In the genomic region with DNA sequence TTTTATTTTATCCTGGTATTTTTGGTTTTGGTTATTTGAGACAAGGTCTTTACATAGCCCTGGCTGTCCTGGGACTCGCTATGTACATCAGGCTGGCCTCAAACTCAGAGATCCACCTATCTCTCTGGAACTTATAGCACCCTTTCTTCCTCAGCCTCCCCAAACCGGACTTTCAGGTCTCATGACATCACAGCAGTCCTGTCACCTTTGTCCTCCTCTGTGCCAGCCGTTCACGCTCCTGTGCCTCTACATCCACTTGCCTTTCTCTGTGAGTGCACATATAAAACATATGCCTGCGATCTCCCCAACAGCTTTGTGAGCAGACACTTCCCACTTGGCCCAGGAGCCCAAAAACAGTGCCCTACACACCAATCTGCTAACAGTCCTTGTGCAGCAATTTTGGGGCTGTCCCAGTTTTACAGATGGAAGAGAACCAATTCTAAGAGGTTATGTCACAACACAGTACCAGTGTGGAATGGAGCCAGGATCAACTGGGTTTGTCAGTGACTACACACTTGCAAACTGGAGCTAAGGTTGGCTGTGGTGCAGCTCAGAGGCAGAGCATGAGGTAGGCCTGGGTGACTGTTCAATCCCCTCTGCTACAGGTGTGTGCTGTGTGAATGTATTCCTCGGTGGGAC, we compare ENCODE assay signal across 9 mouse cellular contexts. TPM values are rescaled to one million over a fixed set of nuclear protein-coding genes. Genes with fewer than 3 reads are reported as not detected.
DNase-seq lines count a peak whose midpoint lies in the region; ATAC-seq and TF ChIP-seq lines count a peak whose summit lies in the region.
"Had no signal": no experiment of that assay in that cellular context is flagged by ENCODE, and none has a peak within 500 bp of the region (broad histone marks: within the 10 kb centered on the region; RNA-seq: fewer than 3 reads in every experiment).

No protein-coding gene starts in this region.

- no peaks in the 10 kb centered on the region for H3K27me3 ChIP-seq in forebrain, embryonic 10.5 days (ENCODE audit: poor library complexity, severe bottlenecking)
- no peaks in the 10 kb centered on the region for H3K27me3 ChIP-seq in forebrain, embryonic 11.5 days (ENCODE audit: control insufficient read depth, insufficient read depth, low read length)
- no peaks in the 10 kb centered on the region for H3K27me3 ChIP-seq in E14TG2a.4 (ENCODE audit: insufficient read depth, low read length)
- H3K27me3 ChIP-seq in limb, embryonic 11.5 days (ENCODE audit: control insufficient read depth, insufficient read depth, low read length), result no peaks in the 10 kb centered on the region
- H3K27me3 ChIP-seq in midbrain, embryonic 16.5 days (ENCODE audit: control insufficient read depth, insufficient read depth, low read depth, low read length), result no peaks in the 10 kb centered on the region

- WGBS in forebrain, embryonic 10.5 days, result 82% methylated on average over 6 of the region's 6 CpGs
- WGBS in forebrain, embryonic 11.5 days, result 80% methylated on average over 6 of the region's 6 CpGs
- WGBS in limb, embryonic 11.5 days, result 84% methylated on average over 6 of the region's 6 CpGs
- 80% methylated on average over 6 of the region's 6 CpGs for WGBS in midbrain, embryonic 16.5 days

- ATAC-seq in forebrain, embryonic 11.5 days (replicated peaks; ENCODE audit: low FRiP score), result no peak
- no peak for ATAC-seq in limb, embryonic 11.5 days (ENCODE audit: insufficient number of reproducible peaks, low FRiP score, low TSS enrichment, low read depth)
- ATAC-seq in midbrain, embryonic 16.5 days, result no peak

- TF ChIP-seq CTCF in E14TG2a.4 (conservative IDR thresholded peaks at IDR 0.05; ENCODE audit: low read length), result no peak

- H3K27ac ChIP-seq in forebrain, embryonic 10.5 days, result peak overlapping the region; percentile 27
- H3K27ac ChIP-seq in forebrain, embryonic 11.5 days (ENCODE audit: low read depth, low read length), result no peak overlapping the region
- H3K27ac ChIP-seq in limb, embryonic 11.5 days (replicated peaks; ENCODE audit: low read depth, low read length), result 0 out of 2 replicates have a peak overlapping the region, but pooled peaks have one; percentile 23
- H3K27ac ChIP-seq in midbrain, embryonic 16.5 days (ENCODE audit: low read length), result 0 out of 2 replicates have a peak overlapping the region, but pooled peaks have one; percentile 11

- peaks cover 66% of the 10 kb centered on the region for H3K4me1 ChIP-seq in forebrain, embryonic 10.5 days
- H3K4me1 ChIP-seq in forebrain, embryonic 11.5 days (replicated peaks; ENCODE audit: control insufficient read depth, insufficient read depth, low read length), result peaks cover 21% of the 10 kb centered on the region
- peaks cover 88% of the 10 kb centered on the region for H3K4me1 ChIP-seq in E14TG2a.4 (replicated peaks; ENCODE audit: low read depth, low read length)
- H3K4me1 ChIP-seq in limb, embryonic 11.5 days (ENCODE audit: control insufficient read depth, insufficient read depth, low read length), result peaks cover 18% of the 10 kb centered on the region
- H3K4me1 ChIP-seq in midbrain, embryonic 16.5 days (ENCODE audit: control insufficient read depth, insufficient read depth, low read length), result peaks cover 28% of the 10 kb centered on the region

- no peak overlapping the region for H3K4me2 ChIP-seq in forebrain, embryonic 11.5 days (ENCODE audit: low read depth, low read length, severe bottlenecking)
- no peak overlapping the region for H3K4me2 ChIP-seq in limb, embryonic 11.5 days (ENCODE audit: low read depth, severe bottlenecking)
- H3K4me2 ChIP-seq in midbrain, embryonic 16.5 days (ENCODE audit: low read length), result no peak overlapping the region

- H3K9me3 ChIP-seq in forebrain, embryonic 10.5 days, result no peaks in the 10 kb centered on the region; the same call in 1 of the 2 replicates
- H3K9me3 ChIP-seq in forebrain, embryonic 11.5 days (ENCODE audit: control insufficient read depth, low read length), result no peaks in the 10 kb centered on the region
- no peaks in the 10 kb centered on the region for H3K9me3 ChIP-seq in E14TG2a.4 (ENCODE audit: low read length)
- no peaks in the 10 kb centered on the region for H3K9me3 ChIP-seq in limb, embryonic 11.5 days (ENCODE audit: control insufficient read depth, low read length)
- H3K9me3 ChIP-seq in midbrain, embryonic 16.5 days (replicated peaks; ENCODE audit: control insufficient read depth, low read length, poor library complexity, severe bottlenecking), result 0 out of 2 replicates have a peak, but pooled peaks cover 3% of the 10 kb centered on the region

- H3K4me3 ChIP-seq in forebrain, embryonic 10.5 days, result no peak overlapping the region
- no peak overlapping the region for H3K4me3 ChIP-seq in forebrain, embryonic 11.5 days (ENCODE audit: low read depth, low read length)
- 0 out of 2 replicates have a peak overlapping the region, but pooled peaks have one; percentile 26 for H3K4me3 ChIP-seq in E14TG2a.4 (replicated peaks; ENCODE audit: low read length)
- H3K4me3 ChIP-seq in limb, embryonic 11.5 days (ENCODE audit: low read depth, low read length), result no peak overlapping the region
- H3K4me3 ChIP-seq in midbrain, embryonic 16.5 days (ENCODE audit: low read depth, low read length), result no peak overlapping the region
- H3K4me3 ChIP-seq: myocyte had no signal

- H3K9ac ChIP-seq in forebrain, embryonic 11.5 days (ENCODE audit: low read length), result no peak overlapping the region
- H3K9ac ChIP-seq in limb, embryonic 11.5 days (ENCODE audit: low read length), result no peak overlapping the region
- H3K9ac ChIP-seq in midbrain, embryonic 16.5 days (ENCODE audit: low read depth, low read length), result no peak overlapping the region

- DNase-seq in forebrain, embryonic 10.5 days (ENCODE audit: extremely low spot score, low spot score), result no peak
- DNase-seq in forebrain, embryonic 11.5 days (ENCODE audit: low spot score), result no peak
- peak; percentile 62 for DNase-seq in fibroblast of lung, adult 2 months (ENCODE audit: low read depth)
- DNase-seq in limb, embryonic 11.5 days (ENCODE audit: low spot score), result no peak
- DNase-seq in embryo, embryonic 9.5 days (ENCODE audit: extremely low spot score), result no peak
- DNase-seq in embryo, embryonic 11 days, result no peak

- peaks cover 31% of the 10 kb centered on the region for H3K36me3 ChIP-seq in forebrain, embryonic 10.5 days (replicated peaks)
- no peaks in the 10 kb centered on the region for H3K36me3 ChIP-seq in forebrain, embryonic 11.5 days (ENCODE audit: control insufficient read depth, insufficient read depth, low read length)
- H3K36me3 ChIP-seq in E14TG2a.4 (ENCODE audit: insufficient read depth, low read length), result peaks cover 64% of the 10 kb centered on the region
- H3K36me3 ChIP-seq in limb, embryonic 11.5 days (ENCODE audit: control insufficient read depth, insufficient read depth, low read length), result no peaks in the 10 kb centered on the region
- 0 out of 2 replicates have a peak, but pooled peaks cover 2% of the 10 kb centered on the region for H3K36me3 ChIP-seq in midbrain, embryonic 16.5 days (ENCODE audit: control insufficient read depth, insufficient read depth, low read length)

RNA-seq across cellular contexts. Expression of a gene that starts 8.8 kb away (rescaled TPM):
- polyA plus RNA-seq in forebrain, embryonic 10.5 days (2016; fragmentation: Nextera tagmentation; extraction: Ambion mirVana), result 38.2 and 45.2 TPM in 2 replicates
- polyA plus RNA-seq in forebrain, embryonic 11.5 days (2014; fragmentation: Nextera tagmentation; extraction: Ambion mirVana), result 22.9 and 26.1 TPM in 2 replicates
- polyA plus RNA-seq in limb, embryonic 11.5 days (2014; fragmentation: Nextera tagmentation; extraction: Ambion mirVana), result 30.5 and 39.1 TPM in 2 replicates
- polyA plus RNA-seq in midbrain, embryonic 16.5 days (2015; fragmentation: Nextera tagmentation; extraction: Ambion mirVana), result 24.5 and 25.1 TPM in 2 replicates

RNA-seq across cellular contexts. Expression of a gene that starts 16.9 kb away (rescaled TPM):
- polyA plus RNA-seq in forebrain, embryonic 10.5 days (2016; fragmentation: Nextera tagmentation; extraction: Ambion mirVana), result 27.0 and 29.6 TPM in 2 replicates
- polyA plus RNA-seq in forebrain, embryonic 11.5 days (2014; fragmentation: Nextera tagmentation; extraction: Ambion mirVana), result 30.8 and 31.6 TPM in 2 replicates
- polyA plus RNA-seq in limb, embryonic 11.5 days (2014; fragmentation: Nextera tagmentation; extraction: Ambion mirVana), result 30.4 and 36.6 TPM in 2 replicates
- 25.5 TPM in 2 replicates for polyA plus RNA-seq in midbrain, embryonic 16.5 days (2015; fragmentation: Nextera tagmentation; extraction: Ambion mirVana)

RNA-seq across cellular contexts. Expression of a gene that starts 42.7 kb away (rescaled TPM):
- 0.15 and 0.17 TPM in 2 replicates for polyA plus RNA-seq in forebrain, embryonic 10.5 days (2016; fragmentation: Nextera tagmentation; extraction: Ambion mirVana)
- not detected in 2 replicates for polyA plus RNA-seq in forebrain, embryonic 11.5 days (2014; fragmentation: Nextera tagmentation; extraction: Ambion mirVana)
- 0.32 TPM in 1 of 2 replicates, not detected in the other for polyA plus RNA-seq in limb, embryonic 11.5 days (2014; fragmentation: Nextera tagmentation; extraction: Ambion mirVana)
- polyA plus RNA-seq in midbrain, embryonic 16.5 days (2015; fragmentation: Nextera tagmentation; extraction: Ambion mirVana), result 0.39 TPM in 1 of 2 replicates, not detected in the other
- polyA plus RNA-seq: myocyte had no signal

RNA-seq across cellular contexts. Expression of a gene that starts 52.7 kb away (rescaled TPM):
- 54.1 and 54.7 TPM in 2 replicates for polyA plus RNA-seq in forebrain, embryonic 10.5 days (2016; fragmentation: Nextera tagmentation; extraction: Ambion mirVana)
- polyA plus RNA-seq in forebrain, embryonic 11.5 days (2014; fragmentation: Nextera tagmentation; extraction: Ambion mirVana), result 50.0 and 51.2 TPM in 2 replicates
- 65.0 and 71.0 TPM in 2 replicates for polyA plus RNA-seq in limb, embryonic 11.5 days (2014; fragmentation: Nextera tagmentation; extraction: Ambion mirVana)
- polyA plus RNA-seq in midbrain, embryonic 16.5 days (2015; fragmentation: Nextera tagmentation; extraction: Ambion mirVana), result 52.5 and 55.9 TPM in 2 replicates
